Mouse (Mus musculus) cerebellum, adult 18-20 months (tissue): ENCODE data around the gene Pin1.

Experiments used
- DNase-seq, 2 experiments: peaks; one replicate each; pipeline ENCODE4 v3.0.0; 2021

Pin1 gene

GRCm38 (mm10) chr9:20705981-20706380, 54.1 kb downstream of the Pin1 start:
- DNase-seq = no peak

DNA sequence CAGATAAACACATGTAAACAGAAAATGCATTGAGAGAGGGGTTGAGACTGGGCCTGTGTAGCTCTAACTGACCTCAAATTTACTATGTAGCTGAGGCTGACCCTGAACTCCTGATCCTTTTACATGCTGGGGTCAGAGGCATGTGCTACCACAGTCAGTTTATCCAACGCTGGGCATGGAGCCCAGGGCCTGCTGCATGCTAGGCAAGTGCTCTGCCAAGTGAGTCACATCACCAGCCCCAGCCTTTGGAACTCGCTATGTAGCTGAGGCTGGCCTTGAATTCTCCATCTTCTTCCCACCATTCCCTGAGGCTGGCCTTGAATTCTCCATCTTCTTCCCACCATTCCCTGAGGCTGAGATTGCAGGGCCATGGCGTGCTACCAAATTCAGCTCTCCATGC, 58.6 kb downstream of the Pin1 start:
- no peak for DNase-seq

DNA sequence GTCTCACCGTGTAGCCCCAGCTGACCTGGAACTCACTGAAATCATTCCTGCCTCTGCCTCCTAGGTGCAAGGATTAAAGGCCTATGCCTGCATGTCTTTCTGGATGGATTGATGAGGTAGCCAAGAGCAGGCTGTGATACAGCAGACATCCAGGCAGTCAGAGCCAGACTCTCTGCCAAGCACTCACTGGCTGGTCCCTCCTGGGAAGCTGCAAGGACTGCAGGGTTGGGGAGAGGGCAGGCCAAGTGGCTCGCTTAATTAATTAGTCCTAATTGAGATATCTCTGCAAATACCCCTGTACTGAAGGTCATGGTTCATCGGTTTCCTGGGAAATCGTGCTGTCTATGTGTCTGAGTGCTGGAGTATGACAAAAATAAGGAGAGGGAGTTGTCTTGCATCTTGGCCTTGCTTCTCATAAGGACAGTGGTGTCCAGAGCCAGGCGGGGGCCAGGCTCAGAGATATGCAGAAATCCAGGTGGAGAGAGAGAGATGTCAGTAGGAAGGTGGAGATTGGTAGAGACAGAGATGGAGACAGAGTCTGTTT, 61.1 kb downstream of the Pin1 start:
- no peak for DNase-seq

DNA sequence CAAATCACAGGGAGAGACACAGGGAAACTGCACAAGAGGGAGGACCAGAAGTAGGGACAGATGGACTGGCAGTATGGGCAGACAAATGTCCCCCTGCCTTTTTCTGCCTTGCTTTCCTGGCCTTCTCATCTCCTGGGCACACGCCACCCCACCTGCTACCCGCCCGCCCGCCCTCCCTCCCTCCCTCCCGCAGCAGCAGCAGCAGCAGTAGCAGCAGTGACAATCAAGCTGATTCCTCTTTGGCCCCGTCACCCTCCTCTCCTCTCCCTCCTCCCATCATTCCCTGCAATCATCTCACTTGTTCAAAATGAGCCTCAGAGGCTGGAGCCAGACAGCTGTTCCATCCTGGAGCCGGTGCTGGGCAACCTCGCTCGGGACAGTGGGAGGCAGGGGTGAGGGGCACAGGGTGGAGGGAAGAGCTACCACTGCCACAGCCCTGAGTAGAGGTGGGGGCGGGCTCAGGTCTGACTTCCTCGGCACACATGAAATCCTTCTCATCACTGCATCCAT, 61.6 kb downstream of the Pin1 start:
- no peak for DNase-seq

- DNase-seq = no peak
Observed at GRCm38 (mm10) chr9:20715332-20715731, 63.4 kb downstream of the Pin1 start.
